Mouse (Mus musculus) ES-Bruce4 (cell line): ENCODE results near the gene Elob.

Experiments used
- CTCF ChIP-seq: IDR thresholded peaks from one replicate; pipeline ENCODE4 v1.8.1; 2011; ENCODE audit warnings: low read depth, low read length
- EP300 ChIP-seq: IDR thresholded peaks from 2 replicates; pipeline ENCODE4 v1.6.1; 2011; ENCODE audit warnings: low read depth, low read length; ENCODE audit not compliant: insufficient read depth
- POLR2A ChIP-seq: IDR thresholded peaks from one replicate; pipeline ENCODE4 v1.8.1; 2011; ENCODE audit warnings: low read length; ENCODE audit not compliant: insufficient read depth

- no peak for TF ChIP-seq CTCF
- no peak for TF ChIP-seq POLR2A
- no peak for TF ChIP-seq EP300
Observed at GRCm38 (mm10) chr17:23801627-23802026, 27.3 kb downstream of the Elob start.
